Mouse (Mus musculus): ENCODE results near the gene Lrch1.

GRCm38 (mm10) chr14:74888103-74888502 lies 59.6 kb downstream of the Lrch1 start:
- TF ChIP-seq CTCF (conservative IDR thresholded peaks at IDR 0.05; ENCODE audit: insufficient read depth, insufficient read length, low read depth, low read length) = no peak
- TF ChIP-seq POLR2A (IDR thresholded peaks at IDR 0.05; ENCODE audit: low read depth, low read length) = no peak
